Mouse (Mus musculus) ES-Bruce4 (cell line): Measurements from ENCODE around the gene Polr1d.

Source experiments
- CTCF ChIP-seq: IDR thresholded peaks from one replicate; pipeline ENCODE4 v1.8.1; 2011; ENCODE audit warnings: low read depth, low read length
- EP300 ChIP-seq: IDR thresholded peaks from 2 replicates; pipeline ENCODE4 v1.6.1; 2011; ENCODE audit warnings: low read depth, low read length; ENCODE audit not compliant: insufficient read depth
- POLR2A ChIP-seq: IDR thresholded peaks from one replicate; pipeline ENCODE4 v1.8.1; 2011; ENCODE audit warnings: low read length; ENCODE audit not compliant: insufficient read depth

DNA sequence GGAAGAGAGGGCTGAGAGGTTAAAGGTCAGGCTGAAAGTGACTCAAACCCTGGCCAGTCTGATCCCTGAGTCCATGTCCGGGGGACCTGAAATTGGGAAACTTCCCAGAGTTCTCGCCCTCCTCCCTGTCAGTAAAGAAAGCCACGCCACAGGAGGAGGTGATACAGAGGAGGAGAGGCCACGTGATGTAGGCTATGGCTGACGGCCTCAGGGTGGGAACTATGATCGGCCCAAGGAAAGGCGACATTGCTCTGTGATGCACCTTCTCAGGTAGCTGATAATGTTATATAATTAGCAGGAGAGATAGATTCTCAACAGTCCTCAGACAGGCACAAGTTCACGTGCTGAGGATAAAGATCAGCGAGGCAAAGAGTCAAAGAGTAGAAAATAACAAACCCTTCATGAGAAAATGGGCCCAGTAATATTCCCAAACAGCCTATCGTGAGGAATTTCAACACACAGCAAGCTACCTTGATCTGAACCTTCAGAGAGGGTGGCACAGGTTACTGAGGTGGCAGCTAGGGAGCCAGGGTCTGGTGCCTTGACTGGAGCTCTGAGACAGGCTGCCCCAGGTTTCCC, 20.0 kb upstream of the Polr1d start:
- TF ChIP-seq CTCF, result no peak
- no peak for TF ChIP-seq EP300
- no peak for TF ChIP-seq POLR2A
